Mouse (Mus musculus) myocyte (in vitro differentiated cells): ENCODE data around the gene Cnot6. TPM values are rescaled to one million over a fixed set of nuclear protein-coding genes. Genes with fewer than 3 reads are reported as not detected.

Experiments used
- H3K27me3 ChIP-seq: one replicate; pipeline ENCODE4 v1.6.1; 2011; ENCODE audit not compliant: control insufficient read depth, insufficient read depth, insufficient read length
- H3K36me3 ChIP-seq: one replicate; pipeline ENCODE4 v1.6.1; 2011; ENCODE audit not compliant: control insufficient read depth, insufficient read depth
- H3K4me2 ChIP-seq: one replicate; pipeline ENCODE4 v1.6.1; 2011; ENCODE audit warnings: low read depth, control low read depth
- H3K4me3 ChIP-seq: one replicate; pipeline ENCODE4 v1.5.1; 2011; ENCODE audit warnings: mild to moderate bottlenecking, control low read depth, moderate library complexity
- H3K79me2 ChIP-seq: one replicate; pipeline ENCODE4 v1.6.1; 2011; ENCODE audit not compliant: control insufficient read depth, insufficient read depth
- H3ac ChIP-seq: one replicate; pipeline ENCODE4 v1.6.1; 2011; ENCODE audit not compliant: control insufficient read depth, insufficient read length
- CEBPB ChIP-seq: IDR thresholded peaks from 2 replicates; pipeline ENCODE4 v1.6.1; 2011; ENCODE audit warnings: mild to moderate bottlenecking, moderate library complexity; ENCODE audit not compliant: poor library complexity, insufficient read depth, severe bottlenecking
- E2F4 ChIP-seq: IDR thresholded peaks from one replicate; pipeline ENCODE4 v1.6.1; 2011; ENCODE audit warnings: mild to moderate bottlenecking, control low read depth, moderate library complexity; ENCODE audit not compliant: insufficient read depth
- MAX ChIP-seq: IDR thresholded peaks from one replicate; pipeline ENCODE4 v1.6.1; 2011; ENCODE audit warnings: low read depth, mild to moderate bottlenecking, control low read depth
- MYOD1 ChIP-seq, 3 experiments: IDR thresholded peaks; one replicate each; pipeline ENCODE4 v1.6.1; 2011; ENCODE audit warnings: control low read depth in 2 of 3, low read depth in 2 of 3, mild to moderate bottlenecking in 2 of 3, moderate library complexity in 1 of 3; ENCODE audit not compliant: insufficient read length in 2 of 3, control insufficient read depth in 1 of 3
- MYOG ChIP-seq, 3 experiments: IDR thresholded peaks; one replicate each; pipeline ENCODE4 v1.6.1; 2011; ENCODE audit warnings: control low read depth in 2 of 3, low read depth in 2 of 3, mild to moderate bottlenecking in 2 of 3; ENCODE audit not compliant: insufficient read length in 2 of 3, control insufficient read depth in 1 of 3, insufficient read depth in 1 of 3
- POLR2A ChIP-seq: IDR thresholded peaks from one replicate; pipeline ENCODE4 v1.6.1; 2011; ENCODE audit warnings: low read depth, mild to moderate bottlenecking, control low read depth, moderate library complexity; ENCODE audit not compliant: insufficient read length
- POLR2AphosphoS2 ChIP-seq: IDR thresholded peaks from one replicate; pipeline ENCODE4 v1.6.1; 2011; ENCODE audit warnings: low read depth, control low read depth; ENCODE audit not compliant: insufficient read length
- REST ChIP-seq: IDR thresholded peaks from one replicate; pipeline ENCODE4 v1.6.1; 2011; ENCODE audit warnings: mild to moderate bottlenecking, control low read depth, moderate library complexity; ENCODE audit not compliant: insufficient read depth, insufficient read length
- SRF ChIP-seq: IDR thresholded peaks from one replicate; pipeline ENCODE4 v1.6.1; 2011; ENCODE audit warnings: low read depth; ENCODE audit not compliant: control insufficient read depth, insufficient read length
- TCF12 ChIP-seq: IDR thresholded peaks from one replicate; pipeline ENCODE4 v1.6.1; 2011; ENCODE audit warnings: mild to moderate bottlenecking, control low read depth; ENCODE audit not compliant: poor library complexity, insufficient read depth, severe bottlenecking
- TCF3 ChIP-seq: IDR thresholded peaks from one replicate; pipeline ENCODE4 v1.6.1; 2011; ENCODE audit warnings: low read depth, control low read depth; ENCODE audit not compliant: insufficient read length
- polyA plus RNA-seq: library from polyadenylated mRNA; unstranded; fragments of >200 nt; fragmentation: generic; extraction: Trizol; gene quantifications from one replicate; pipeline ENCODE4 v1.2.1, GENCODE M21; 2012; ENCODE audit warnings: missing spikeins

Gene Cnot6
- 12.1 TPM for polyA plus RNA-seq

DNA sequence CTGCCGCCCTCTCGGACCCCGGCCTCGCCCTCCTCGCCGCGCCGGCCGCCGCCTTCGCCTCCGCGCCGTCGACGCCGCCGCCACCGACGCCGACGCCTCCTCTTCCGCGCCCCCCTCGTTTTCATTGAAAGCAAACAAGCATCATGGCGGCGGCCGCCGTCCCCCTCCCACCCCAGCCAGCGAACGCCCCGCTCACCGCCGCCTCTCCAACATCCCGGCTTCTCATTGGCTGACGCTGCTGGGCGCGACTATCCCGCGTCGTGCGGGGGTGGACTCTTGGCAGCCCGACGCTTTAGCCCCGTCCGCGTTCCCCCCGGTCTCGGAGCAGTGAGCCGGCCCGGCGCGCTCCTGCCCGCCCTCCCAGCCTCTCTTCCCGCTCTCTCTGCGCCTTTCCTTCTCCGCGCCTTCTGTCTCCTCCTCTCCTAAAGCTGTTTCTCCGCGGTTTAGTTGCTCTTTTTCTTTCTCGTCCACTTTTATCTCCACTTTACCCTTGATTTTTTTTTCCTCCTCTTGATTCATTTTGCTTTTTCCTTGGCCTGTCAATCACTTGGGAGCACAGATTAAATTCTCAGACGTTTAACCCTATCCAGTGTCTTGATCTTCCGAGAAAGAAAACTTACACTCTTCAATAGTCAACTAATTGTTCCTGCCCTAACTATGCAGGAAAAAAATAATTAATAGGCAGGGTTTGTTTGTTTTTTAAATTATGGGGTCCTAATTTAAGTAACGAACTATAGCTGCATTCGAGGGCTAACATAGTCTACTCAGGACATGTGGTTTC, at the start of gene Cnot6:
TSS of gene Cnot6 (minus strand) at position 169 of the 781 bp plus-strand sequence.
- H3ac ChIP-seq = peak within 1 kb of the TSS; percentile 84
- TF ChIP-seq MYOG (IDR thresholded peaks at IDR 0.05; ENCODE audit: control insufficient read depth in 1 of 3, insufficient read depth in 1 of 3, insufficient read length in 2 of 3, low read depth in 2 of 3) = peak in 1 of 3 experiments; percentile 20
- TF ChIP-seq E2F4 = peak; percentile 72
- peak; percentile 71 for TF ChIP-seq POLR2A
- TF ChIP-seq TCF12 = no peak
- peak within 1 kb of the TSS; percentile 39 for H3K4me3 ChIP-seq
- no peaks in the 10 kb centered on the region for H3K27me3 ChIP-seq
- H3K4me2 ChIP-seq = peak within 1 kb of the TSS; percentile 95
- peaks cover 44% of the 10 kb centered on the region for H3K79me2 ChIP-seq
- no peaks in the 10 kb centered on the region for H3K36me3 ChIP-seq

DNA sequence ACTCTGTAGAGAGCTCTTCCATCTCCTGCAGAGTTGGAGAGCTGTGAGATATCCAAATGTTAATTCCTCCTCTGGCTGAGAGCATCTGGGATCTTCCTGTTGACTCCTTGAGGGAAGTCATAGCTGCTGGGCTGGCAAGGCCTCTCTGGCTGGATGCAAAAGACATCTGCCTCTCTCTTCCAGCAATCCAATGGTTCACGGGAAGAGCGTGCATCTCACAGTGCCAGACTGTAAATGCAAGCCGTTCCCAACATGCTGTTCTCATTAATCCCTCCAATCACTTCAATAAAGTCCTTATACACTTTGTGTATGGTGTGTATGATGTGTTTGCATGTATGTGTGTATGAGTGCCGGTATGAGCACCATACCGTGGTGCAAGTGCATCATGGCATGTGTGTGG, 48.6 kb upstream of the Cnot6 start:
- no peaks in the 10 kb centered on the region for H3K36me3 ChIP-seq
- TF ChIP-seq TCF3 (no peak), REST (no peak), MYOD1 (IDR thresholded peaks at IDR 0.05; ENCODE audit: control insufficient read depth in 1 of 3, insufficient read length in 2 of 3, low read depth in 2 of 3) (no peak)
- H3K4me3 ChIP-seq = no peak overlapping the region
- no peak overlapping the region for H3ac ChIP-seq
- H3K27me3 ChIP-seq = no peaks in the 10 kb centered on the region
- no peak overlapping the region for H3K4me2 ChIP-seq
- H3K79me2 ChIP-seq = no peaks in the 10 kb centered on the region

DNA sequence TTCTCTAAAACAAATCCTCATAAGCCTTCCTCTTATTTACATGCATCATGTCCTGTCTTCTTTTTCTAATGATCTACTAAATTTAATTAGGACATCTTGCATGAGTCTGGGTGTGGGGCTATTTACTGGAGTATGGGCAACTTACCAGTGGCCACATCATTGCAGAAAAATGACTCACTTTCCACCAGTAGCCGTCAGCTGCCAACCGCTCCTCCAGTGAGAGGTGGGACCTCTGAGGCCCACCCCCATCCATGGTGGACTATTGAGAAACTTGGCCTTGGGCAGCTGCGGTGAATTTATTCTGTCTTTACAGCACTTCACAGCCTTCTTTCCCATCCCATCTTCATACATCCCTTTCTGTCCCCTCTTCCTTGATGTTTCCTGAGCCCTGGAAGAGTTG, 45.6 kb upstream of the Cnot6 start:
- Histone ChIP-seq H3K79me2 (no peaks in the 10 kb centered on the region), H3K36me3 (no peaks in the 10 kb centered on the region), H3K4me2 (no peak overlapping the region), H3K4me3 (no peak overlapping the region), H3ac (no peak overlapping the region), H3K27me3 (no peaks in the 10 kb centered on the region)
- peak in 1 of 3 experiments; percentile 41 for TF ChIP-seq MYOD1 (IDR thresholded peaks at IDR 0.05; ENCODE audit: control insufficient read depth in 1 of 3, insufficient read length in 2 of 3, low read depth in 2 of 3)
- TF ChIP-seq POLR2AphosphoS2 = no peak
- TF ChIP-seq REST = no peak

DNA sequence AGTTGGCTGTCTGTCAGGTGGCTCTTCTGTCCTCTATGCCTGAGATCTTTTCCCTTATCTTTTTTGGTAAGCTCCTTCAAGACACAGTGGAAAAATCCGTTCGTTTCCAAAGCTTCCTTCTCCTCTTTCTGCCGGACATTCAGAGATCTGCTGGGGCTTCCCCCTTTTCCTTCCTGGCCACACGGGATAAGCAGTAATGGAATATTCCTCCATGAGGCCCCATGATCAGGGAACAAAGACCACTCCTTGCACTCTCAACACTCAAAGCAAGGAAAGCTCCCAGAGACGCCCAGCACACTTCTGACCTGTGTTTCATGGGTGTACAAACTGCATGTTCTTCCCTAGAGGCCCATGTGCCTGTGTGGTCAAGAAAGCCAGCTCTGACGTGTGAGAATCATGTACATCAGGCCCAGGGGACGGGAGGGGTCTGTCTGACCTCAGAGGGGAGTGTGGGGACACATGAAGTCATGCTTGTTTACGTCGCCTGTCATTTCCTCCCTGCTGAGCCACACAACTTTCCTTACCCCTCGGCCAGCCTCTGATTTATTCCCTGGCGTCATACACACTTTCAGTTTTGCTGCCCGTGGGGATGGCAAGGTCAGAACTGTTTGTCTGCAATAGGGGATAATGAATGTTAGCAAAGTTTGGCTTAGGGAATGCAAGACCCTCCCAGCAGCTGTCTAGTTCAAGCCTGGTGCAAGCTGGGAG, 42.6 kb upstream of the Cnot6 start:
- no peak overlapping the region for H3K4me3 ChIP-seq
- no peak overlapping the region for H3ac ChIP-seq
- H3K4me2 ChIP-seq = peak overlapping the region; percentile 27
- no peak for TF ChIP-seq SRF
- TF ChIP-seq POLR2AphosphoS2 = no peak
- no peak for TF ChIP-seq POLR2A
- TF ChIP-seq MYOD1 (IDR thresholded peaks at IDR 0.05; ENCODE audit: control insufficient read depth in 1 of 3, insufficient read length in 2 of 3, low read depth in 2 of 3) = no peak
- TF ChIP-seq CEBPB = no peak
- H3K36me3 ChIP-seq = no peaks in the 10 kb centered on the region
- H3K79me2 ChIP-seq = no peaks in the 10 kb centered on the region
- H3K27me3 ChIP-seq = no peaks in the 10 kb centered on the region

DNA sequence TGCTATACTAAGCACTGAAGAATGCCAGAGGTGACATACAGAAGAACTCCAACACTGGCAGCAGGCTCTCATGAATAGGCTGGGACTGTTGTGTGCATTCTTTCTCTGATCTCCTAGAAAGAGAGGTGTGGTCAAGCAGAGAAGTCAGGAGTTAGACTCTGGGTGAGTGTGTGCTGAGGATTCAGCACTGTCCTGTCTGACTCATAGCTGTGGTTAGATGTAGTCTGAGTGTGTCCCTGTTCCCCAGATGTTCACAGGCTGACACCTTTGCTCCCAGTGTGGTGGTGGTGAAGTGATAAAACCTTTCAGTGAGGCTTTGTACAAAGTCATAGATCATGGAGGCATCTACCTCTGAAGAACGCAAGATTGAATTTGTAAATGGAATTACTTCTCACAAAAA, 34.2 kb upstream of the Cnot6 start:
- TF ChIP-seq CEBPB = no peak
- no peak for TF ChIP-seq POLR2AphosphoS2
- no peak for TF ChIP-seq TCF3
- TF ChIP-seq POLR2A = no peak
- no peak for TF ChIP-seq SRF
- TF ChIP-seq MYOG (IDR thresholded peaks at IDR 0.05; ENCODE audit: control insufficient read depth in 1 of 3, insufficient read depth in 1 of 3, insufficient read length in 2 of 3, low read depth in 2 of 3) = no peak
- TF ChIP-seq REST = no peak
- no peak for TF ChIP-seq MAX
- TF ChIP-seq MYOD1 (IDR thresholded peaks at IDR 0.05; ENCODE audit: control insufficient read depth in 1 of 3, insufficient read length in 2 of 3, low read depth in 2 of 3) = no peak
- no peak overlapping the region for H3K4me3 ChIP-seq
- no peak overlapping the region for H3K4me2 ChIP-seq
- no peak overlapping the region for H3ac ChIP-seq
- H3K79me2 ChIP-seq = no peaks in the 10 kb centered on the region
- H3K36me3 ChIP-seq = no peaks in the 10 kb centered on the region
- no peaks in the 10 kb centered on the region for H3K27me3 ChIP-seq
